Mouse (Mus musculus) heart, adult 18-20 months (tissue): ENCODE results near the gene Smim14. TPM values are rescaled to one million over a fixed set of nuclear protein-coding genes. Genes with fewer than 3 reads are reported as not detected.
"Not testable (repeated sequence)": the region's sequence is repeated elsewhere in the genome, so short reads cannot be mapped to it uniquely, and the experiment has no call there.

Experiments
- DNase-seq, 2 experiments: peaks; one replicate each; pipeline ENCODE4 v3.0.0; 2021 to 2022; ENCODE audit warnings: mixed read lengths in 1 of 2
- total RNA-seq, 2 experiments: library from RNA; stranded (reverse); gene quantifications; 2 replicates each; pipeline ENCODE4 v1.2.3; 2021

Gene Smim14
- total RNA-seq, 2 experiments from 2014 or later = 94.3 to 101 TPM

- DNase-seq = no peak
These were observed 12.2 kb downstream of the Smim14 start for GRCm38 (mm10) chr5:65524831-65525230.

GRCm38 (mm10) chr5:65521803-65522202, 15.2 kb downstream of the Smim14 start:
- no peak for DNase-seq

GRCm38 (mm10) chr5:65514635-65515278, 22.2 kb downstream of the Smim14 start:
- no peak for DNase-seq

DNA sequence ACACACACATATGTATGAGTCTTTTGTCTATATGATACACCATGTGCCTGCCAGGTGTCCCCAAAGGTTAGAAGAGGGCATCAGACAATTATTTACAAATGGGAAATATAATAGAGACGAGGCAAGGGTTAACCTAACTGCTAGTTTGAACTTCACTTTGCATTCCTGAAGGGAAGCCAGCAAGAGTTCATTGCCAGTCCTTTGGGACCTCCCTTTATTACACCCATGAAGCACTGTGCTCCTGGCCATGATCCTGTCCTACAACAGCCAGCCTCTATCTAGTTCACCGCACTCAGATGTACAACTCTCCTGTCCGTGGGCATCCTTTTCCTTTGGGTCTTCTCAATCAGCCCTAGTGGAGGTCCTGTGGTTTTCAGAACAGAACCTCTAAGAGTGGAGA, 23.5 kb downstream of the Smim14 start:
- DNase-seq = no peak

DNA sequence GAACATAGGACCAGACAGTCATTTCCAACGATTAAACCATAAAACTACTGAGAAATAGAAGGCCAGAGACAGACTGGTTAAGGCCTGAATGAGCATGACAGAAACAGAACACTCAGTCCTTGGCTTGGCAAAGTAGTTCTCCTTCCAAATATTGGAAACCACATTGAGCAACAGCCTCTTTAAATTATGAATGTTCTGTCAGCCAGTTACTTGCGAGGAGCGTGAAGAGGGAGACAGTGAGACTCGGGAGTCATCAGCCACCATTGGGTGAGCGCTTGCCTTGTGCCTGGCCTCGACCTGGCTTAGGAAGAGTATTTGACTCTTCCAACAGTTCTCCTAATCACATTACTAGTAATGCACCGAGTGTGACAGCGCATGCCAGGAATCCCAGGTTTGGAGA, 28.6 kb downstream of the Smim14 start:
- DNase-seq = peak in 1 of 2 experiments; percentile 62

- DNase-seq = no peak
These were observed 31.2 kb downstream of the Smim14 start for GRCm38 (mm10) chr5:65505786-65506185.

- no peak for DNase-seq
These were observed 35.6 kb downstream of the Smim14 start for GRCm38 (mm10) chr5:65501407-65501806.

GRCm38 (mm10) chr5:65500231-65500630, 36.8 kb downstream of the Smim14 start:
- DNase-seq = no peak

DNA sequence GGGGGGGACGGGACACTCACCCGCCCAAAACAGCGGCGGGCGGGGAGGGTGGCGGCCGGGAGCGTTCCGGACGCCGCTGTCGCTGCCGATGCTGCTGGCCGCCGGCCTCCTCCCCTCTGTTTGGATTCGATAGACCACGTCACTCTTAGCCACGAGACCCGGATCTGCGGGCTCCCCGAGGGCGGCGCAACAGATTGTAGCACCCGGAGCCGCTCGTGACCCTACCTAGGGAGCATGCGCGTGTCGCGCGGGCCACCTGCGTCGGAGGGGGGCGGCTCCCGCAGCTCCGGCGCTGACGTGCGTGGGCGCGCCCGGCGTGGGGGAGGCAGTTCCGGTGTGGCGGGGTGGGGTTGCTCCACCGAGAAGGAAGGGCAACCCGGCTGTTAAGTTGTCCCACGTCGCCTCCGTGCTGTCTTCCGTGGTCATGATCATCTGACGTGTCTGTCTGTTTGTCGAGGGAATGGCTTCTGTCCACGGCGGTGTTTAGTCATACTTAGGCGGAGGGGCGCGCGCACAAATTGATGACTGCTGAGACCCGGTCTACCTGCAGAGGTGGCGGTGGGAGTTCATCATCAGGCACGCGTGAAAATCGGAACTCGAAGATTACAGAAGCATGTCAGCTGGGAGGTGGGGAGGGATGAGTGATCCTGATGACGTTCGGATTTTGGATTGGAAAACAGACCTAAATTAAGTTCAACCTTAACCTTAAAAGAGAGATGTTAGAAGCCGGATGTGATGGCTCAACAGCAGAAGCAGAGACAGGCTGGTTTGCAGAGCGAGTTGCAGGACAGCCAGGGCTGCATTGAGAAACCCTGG, 44.1 kb downstream of the Smim14 start, which contains the start of gene Gm43552:
Gene Gm43552 (minus strand): TSS at position 118 of the 816 bp plus-strand sequence.
- peak; percentile 95 to 99 for DNase-seq

DNA sequence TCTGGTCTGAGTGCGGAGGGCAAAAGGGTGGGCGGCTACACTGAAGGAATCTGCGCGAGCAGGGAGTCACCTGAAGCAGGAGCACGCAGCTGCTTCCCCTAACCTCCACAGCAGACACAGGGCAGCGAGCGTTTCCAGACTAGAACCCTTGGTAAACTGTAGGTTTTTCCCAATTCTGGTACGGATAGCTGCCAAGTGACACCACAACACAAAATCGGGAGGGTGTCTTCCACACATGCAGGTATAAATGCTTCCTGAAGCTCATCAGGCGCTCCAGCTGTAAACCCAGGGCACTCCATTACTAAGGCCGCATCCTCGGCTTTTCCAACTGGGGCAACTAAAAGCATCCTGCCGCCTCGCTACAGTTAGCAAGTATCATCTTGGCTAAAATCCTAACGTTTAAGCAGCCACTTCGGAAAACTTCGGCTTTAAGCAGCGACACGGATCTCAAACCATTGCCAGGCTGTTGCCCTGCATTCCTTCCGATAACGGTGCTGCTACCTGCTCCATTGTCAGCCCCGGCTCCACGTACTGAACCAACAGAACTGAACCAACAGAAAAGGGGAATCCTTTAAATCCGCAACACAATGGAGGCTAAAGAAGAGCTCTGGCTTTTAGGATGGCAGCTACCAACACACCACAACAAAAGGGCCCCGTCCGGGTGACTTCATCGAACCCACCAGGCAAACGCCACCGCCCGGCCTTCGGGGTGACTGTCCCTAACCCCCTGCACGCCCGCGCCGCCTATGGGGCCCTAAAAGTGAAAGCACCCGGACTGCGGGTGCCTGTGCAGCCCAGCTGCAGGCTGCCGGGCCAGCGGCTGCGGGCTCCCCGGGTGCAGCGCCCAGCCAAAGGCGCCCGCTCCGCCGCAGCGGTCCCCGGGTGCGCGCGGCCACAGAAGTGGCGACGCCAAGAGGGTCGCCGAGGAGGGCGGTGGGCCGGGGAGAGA, 44.9 kb downstream of the Smim14 start:
- DNase-seq = peak; percentile 82 to 83

- DNase-seq = peak; percentile 58 to 64
These were observed 47.2 kb downstream of the Smim14 start for GRCm38 (mm10) chr5:65489830-65490229.

DNA sequence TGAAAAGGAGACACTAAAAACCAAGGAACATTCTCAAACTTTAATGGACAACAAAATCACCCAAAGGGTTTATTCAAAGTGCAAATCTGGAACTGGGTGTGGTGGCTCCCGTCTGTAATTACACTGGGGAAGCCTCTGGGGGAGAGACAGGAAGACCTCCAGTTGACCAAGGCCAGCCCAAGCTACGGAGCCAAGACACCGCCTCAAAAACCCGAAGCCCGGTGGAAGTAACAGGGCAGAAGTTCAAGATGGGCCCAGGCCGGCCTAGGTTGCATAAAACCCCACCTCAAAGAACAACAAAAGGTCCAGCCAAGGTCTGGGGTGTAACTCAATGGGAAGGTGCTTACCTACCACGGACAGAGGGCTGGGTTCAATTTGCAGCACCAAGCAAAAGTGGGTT, 48.3 kb downstream of the Smim14 start:
- peak; percentile 60 to 78 for DNase-seq

- peak; percentile 38 to 45 for DNase-seq
These were observed 49.6 kb downstream of the Smim14 start for GRCm38 (mm10) chr5:65487381-65487780.

DNA sequence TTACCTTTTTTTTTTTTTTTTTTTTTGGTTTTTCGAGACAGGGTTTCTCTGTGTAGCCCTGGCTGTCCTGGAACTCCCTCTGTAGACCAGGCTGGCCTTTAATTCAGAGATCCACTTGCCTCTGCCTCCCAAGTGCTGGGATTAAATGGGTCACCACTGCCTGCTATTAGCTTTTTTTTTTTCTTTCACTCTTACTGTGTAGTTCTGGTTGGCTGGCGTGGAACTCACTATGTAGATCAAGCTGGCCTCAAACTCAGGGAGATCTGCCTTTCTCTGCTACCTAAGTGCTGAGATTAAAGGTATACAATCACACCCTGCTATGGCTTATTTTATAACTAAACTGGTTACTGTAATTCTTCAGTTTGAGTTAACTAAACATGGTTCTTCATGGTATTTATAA, 50.5 kb downstream of the Smim14 start:
- no peak for DNase-seq

DNA sequence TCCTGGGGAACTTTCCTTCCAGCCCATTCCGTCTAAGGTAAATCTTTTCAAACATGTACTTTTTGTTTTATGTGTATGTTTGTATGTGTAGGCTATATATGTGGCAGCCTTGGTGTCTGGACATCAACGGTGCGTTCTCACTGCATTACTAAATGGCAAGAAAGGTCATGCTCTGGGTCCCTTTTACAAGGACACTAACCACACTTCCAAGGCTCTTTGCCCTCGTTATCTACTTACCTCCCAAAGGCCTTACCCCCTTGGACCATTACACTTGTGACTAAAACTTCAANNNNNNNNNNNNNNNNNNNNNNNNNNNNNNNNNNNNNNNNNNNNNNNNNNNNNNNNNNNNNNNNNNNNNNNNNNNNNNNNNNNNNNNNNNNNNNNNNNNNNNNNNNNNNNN, 54.0 kb downstream of the Smim14 start:
- DNase-seq = no peak

DNA sequence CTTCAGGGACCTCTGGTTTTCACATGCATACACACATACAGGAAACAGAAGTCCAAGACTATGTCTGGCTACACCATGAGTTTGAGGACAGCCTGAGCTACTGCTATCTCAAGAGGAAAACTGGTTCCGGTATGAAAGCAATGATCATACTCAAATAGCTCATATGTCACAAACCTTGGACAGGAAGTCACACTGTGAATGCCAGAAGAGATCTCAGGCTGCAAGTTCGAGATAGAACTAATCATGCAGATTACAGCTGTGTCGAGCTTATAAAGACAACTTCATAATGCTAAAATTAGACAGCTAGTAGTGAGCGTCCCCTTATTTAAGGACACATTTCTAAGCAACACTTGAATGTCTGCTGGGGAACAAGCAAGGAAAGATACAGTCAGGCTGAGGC, 56.5 kb downstream of the Smim14 start:
- DNase-seq = peak; percentile 30 to 32

DNA sequence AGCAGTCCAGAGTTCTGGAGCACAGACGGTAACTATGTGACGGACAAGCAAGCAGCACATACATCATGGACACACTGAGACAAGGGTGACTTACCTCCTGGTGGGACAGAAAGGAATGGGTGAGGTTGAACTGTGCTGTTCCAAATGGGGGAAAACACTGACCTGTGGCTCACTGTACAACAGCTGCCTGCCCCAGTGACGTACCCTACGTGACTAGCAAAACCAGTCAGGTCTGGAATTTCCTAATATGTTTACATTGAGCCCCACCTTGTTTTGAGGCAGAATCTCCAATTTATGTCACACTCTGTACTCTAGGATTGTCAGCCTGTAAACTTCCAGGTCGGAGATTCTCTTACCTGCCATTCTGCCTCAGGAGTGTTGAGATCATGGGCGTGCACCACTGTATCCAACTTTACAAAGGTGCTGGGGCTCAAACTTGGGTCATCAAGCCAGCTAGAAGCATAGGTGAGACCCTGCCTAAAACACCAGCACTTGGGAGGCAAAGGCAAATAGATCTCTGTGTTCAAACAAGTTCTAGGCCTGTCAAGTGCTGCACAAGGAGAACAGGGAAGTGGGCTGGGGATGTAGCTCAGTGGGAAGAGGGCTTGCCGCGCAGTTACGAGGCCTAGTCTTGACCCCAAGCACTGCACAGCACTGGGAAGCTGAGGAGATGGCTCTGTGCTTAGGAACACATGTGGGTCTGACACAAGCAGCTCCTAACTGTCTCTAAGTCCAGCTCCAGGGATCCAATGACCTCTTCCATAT, 57.1 kb downstream of the Smim14 start:
- DNase-seq = no peak

DNA sequence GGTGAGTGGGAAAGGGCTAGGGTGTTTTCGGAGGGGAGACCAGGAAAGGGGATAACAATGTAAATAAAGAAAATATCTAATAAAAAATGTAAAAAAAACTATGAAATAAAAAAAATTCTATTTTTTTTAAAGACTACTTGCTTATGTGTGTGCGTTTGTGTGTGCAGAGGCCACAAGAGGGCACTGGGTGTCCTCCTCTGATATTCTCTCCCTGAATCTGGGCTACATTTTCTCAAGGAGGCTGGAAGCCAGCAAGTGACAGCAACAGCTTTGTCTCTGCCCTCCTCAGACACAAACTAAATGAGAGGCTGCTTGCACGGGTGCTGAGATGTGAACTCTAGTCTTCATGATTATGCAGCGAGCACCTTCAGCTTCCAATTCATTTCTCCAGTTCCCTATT, 58.8 kb downstream of the Smim14 start:
- DNase-seq = peak; percentile 65 to 67

DNA sequence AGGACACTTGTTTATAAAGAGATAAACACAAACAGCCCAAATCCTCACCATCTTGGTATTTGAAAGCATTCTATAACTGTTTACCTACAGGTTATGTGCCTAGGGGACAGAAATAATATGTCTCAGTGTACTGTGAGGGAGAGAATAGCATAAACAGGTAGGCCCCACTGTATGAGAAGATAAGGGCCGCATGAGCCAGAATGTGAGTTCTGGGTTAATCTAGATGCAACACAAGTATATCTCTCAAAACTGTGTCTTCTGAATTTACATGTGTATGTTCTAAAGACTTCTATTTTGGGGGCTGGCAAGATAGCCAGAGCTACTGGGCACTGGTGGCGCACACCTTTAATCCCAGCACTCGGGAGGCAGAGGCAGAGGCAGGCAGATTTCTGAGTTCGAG, 60.2 kb downstream of the Smim14 start:
- not testable (repeated sequence) for DNase-seq

DNA sequence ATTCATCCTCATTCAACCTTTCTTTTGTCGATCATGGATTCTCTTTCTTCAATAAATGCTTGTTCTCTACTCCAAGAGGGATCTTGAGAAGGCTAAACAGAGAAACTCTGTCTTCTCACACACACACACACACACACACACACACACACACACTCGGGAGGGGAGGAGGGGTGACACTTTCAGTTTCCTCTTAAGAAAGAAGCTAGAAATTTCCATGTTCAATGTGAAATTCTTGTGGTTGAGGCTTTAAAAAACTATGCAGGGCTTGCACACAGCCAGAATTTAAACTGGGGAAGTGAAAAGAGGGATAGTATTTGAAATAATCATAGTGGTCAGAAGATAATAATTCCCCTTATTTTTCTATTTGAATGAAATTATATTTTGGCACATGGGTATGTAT, 61.2 kb downstream of the Smim14 start:
- DNase-seq = peak; percentile 40 to 59

- DNase-seq = peak in 1 of 2 experiments; percentile 49
These were observed 67.2 kb downstream of the Smim14 start for GRCm38 (mm10) chr5:65469766-65470165.

DNA sequence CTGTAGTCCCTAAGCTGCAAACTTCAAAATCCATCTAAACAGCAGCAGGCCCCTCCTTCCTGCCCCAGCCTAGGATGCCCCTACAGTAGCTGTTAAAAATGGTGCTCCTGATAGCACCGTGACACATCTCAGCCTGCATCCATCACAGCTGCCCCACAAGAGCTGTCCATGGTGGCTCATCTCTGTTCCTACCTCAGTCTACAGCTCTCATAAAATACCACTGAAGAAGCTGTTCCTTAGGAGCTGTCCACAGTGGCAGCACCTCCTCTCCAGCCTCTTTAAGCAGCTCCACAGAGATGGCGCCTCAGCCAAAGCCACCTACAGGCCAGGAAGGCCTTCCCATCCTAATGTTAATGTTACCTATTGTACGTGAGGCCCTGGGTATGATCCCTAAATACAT, 70.1 kb downstream of the Smim14 start:
- no peak for DNase-seq
